16 mouse cellular contexts compared by ENCODE assay signal in genomic region chr3:132814791-132815496, GRCm38 (mm10).
DNase-seq lines count a peak whose midpoint lies in the region; ATAC-seq and TF ChIP-seq lines count a peak whose summit lies in the region.
"Had no signal": no experiment of that assay in that cellular context is flagged by ENCODE, and none has a peak within 500 bp of the region (broad histone marks: within the 10 kb centered on the region; RNA-seq: fewer than 3 reads in every experiment).

No protein-coding gene starts in this region.

- no peak overlapping the region for H3K27ac ChIP-seq in lung, embryonic 14.5 days (ENCODE audit: low read depth)
- no peak overlapping the region for H3K27ac ChIP-seq in intestine, embryonic 16.5 days (ENCODE audit: low read length)
- 0 out of 2 replicates have a peak overlapping the region, but pooled peaks have one; percentile 23 for H3K27ac ChIP-seq in lung, postnatal 0 days (ENCODE audit: low read length)
- H3K27ac ChIP-seq: embryonic facial prominence, embryonic 10.5 days; heart, embryonic 15.5 days; hindbrain, embryonic 12.5 days; limb, embryonic 13.5 days; midbrain, embryonic 13.5 days had no signal

- peak; percentile 27 for DNase-seq in lung, embryonic 14.5 days
- no peak for DNase-seq in lung, postnatal 4 days
- DNase-seq in lung, postnatal 0 days (ENCODE audit: low spot score) = peak; percentile 40
- no peak for DNase-seq in gastrocnemius, adult 18-20 months (ENCODE audit: low spot score)
- DNase-seq in gastrocnemius, adult 8-10 months (ENCODE audit: low spot score in 2 of 2) = no peak
- DNase-seq in ovary, postnatal 10 days (ENCODE audit: low spot score) = no peak
- DNase-seq: adrenal gland, adult 8-10 months; cerebellum, adult 9-10 months; right cerebral cortex, postnatal 4 days; thymus, postnatal 36 days had no signal

- 67% methylated on average over 10 of the region's 10 CpGs for WGBS in lung, embryonic 14.5 days
- WGBS in intestine, embryonic 16.5 days = 78% methylated on average over 10 of the region's 10 CpGs
- WGBS in lung, postnatal 0 days = 74% methylated on average over 10 of the region's 10 CpGs

- H3K36me3 ChIP-seq in lung, embryonic 14.5 days (ENCODE audit: insufficient read depth) = no peaks in the 10 kb centered on the region
- no peaks in the 10 kb centered on the region for H3K36me3 ChIP-seq in intestine, embryonic 16.5 days (ENCODE audit: control insufficient read depth, insufficient read depth, low read length)
- H3K36me3 ChIP-seq in lung, postnatal 0 days (ENCODE audit: insufficient read depth, low read length) = no peaks in the 10 kb centered on the region
- H3K36me3 ChIP-seq: embryonic facial prominence, embryonic 10.5 days; heart, embryonic 15.5 days had no signal

- H3K4me2 ChIP-seq in lung, embryonic 14.5 days = no peak overlapping the region
- no peak overlapping the region for H3K4me2 ChIP-seq in intestine, embryonic 16.5 days (ENCODE audit: low read depth, low read length)
- no peak overlapping the region for H3K4me2 ChIP-seq in lung, postnatal 0 days (replicated peaks; ENCODE audit: low read depth, low read length)
- H3K4me2 ChIP-seq: heart, embryonic 15.5 days; hindbrain, embryonic 12.5 days; limb, embryonic 13.5 days; midbrain, embryonic 13.5 days had no signal

- ATAC-seq in lung, embryonic 14.5 days (ENCODE audit: insufficient read depth) = no peak
- peak; percentile 79 for ATAC-seq in intestine, embryonic 16.5 days
- ATAC-seq in lung, postnatal 0 days = peak; percentile 37
- ATAC-seq: midbrain, embryonic 13.5 days had no signal

- no peak for TF ChIP-seq CTCF in lung, embryonic 14.5 days (IDR thresholded peaks at IDR 0.05; ENCODE audit: low read depth)
- no peak for TF ChIP-seq CTCF in lung, postnatal 0 days (IDR thresholded peaks at IDR 0.05)

- H3K4me1 ChIP-seq in lung, embryonic 14.5 days (ENCODE audit: insufficient read depth) = peaks cover 14% of the 10 kb centered on the region
- 0 out of 2 replicates have a peak, but pooled peaks cover 5% of the 10 kb centered on the region for H3K4me1 ChIP-seq in intestine, embryonic 16.5 days (ENCODE audit: control insufficient read depth, insufficient read depth, low read length)
- H3K4me1 ChIP-seq in lung, postnatal 0 days (ENCODE audit: insufficient read depth, low read depth, low read length) = no peaks in the 10 kb centered on the region; the same call in 1 of the 2 replicates
- H3K4me1 ChIP-seq: embryonic facial prominence, embryonic 10.5 days; hindbrain, embryonic 12.5 days; limb, embryonic 13.5 days; midbrain, embryonic 13.5 days had no signal

- H3K4me3 ChIP-seq in lung, embryonic 14.5 days (ENCODE audit: low read depth, low read length) = no peak overlapping the region
- no peak overlapping the region for H3K4me3 ChIP-seq in intestine, embryonic 16.5 days (ENCODE audit: low read length)
- H3K4me3 ChIP-seq in lung, postnatal 0 days (ENCODE audit: low read depth, low read length) = no peak overlapping the region
- H3K4me3 ChIP-seq: embryonic facial prominence, embryonic 10.5 days; heart, embryonic 15.5 days; hindbrain, embryonic 12.5 days; limb, embryonic 13.5 days; midbrain, embryonic 13.5 days had no signal

- no peak overlapping the region for H3K9ac ChIP-seq in lung, embryonic 14.5 days
- H3K9ac ChIP-seq in intestine, embryonic 16.5 days (ENCODE audit: low read depth, low read length) = no peak overlapping the region
- no peak overlapping the region for H3K9ac ChIP-seq in lung, postnatal 0 days (replicated peaks; ENCODE audit: low read depth)
- H3K9ac ChIP-seq: heart, embryonic 15.5 days; hindbrain, embryonic 12.5 days; limb, embryonic 13.5 days; midbrain, embryonic 13.5 days had no signal

- no peaks in the 10 kb centered on the region for H3K27me3 ChIP-seq in lung, embryonic 14.5 days (ENCODE audit: insufficient read depth, low read length)
- H3K27me3 ChIP-seq in intestine, embryonic 16.5 days (replicated peaks; ENCODE audit: control insufficient read depth, insufficient read depth, low read length) = no peaks in the 10 kb centered on the region
- no peaks in the 10 kb centered on the region for H3K27me3 ChIP-seq in lung, postnatal 0 days (replicated peaks; ENCODE audit: insufficient read depth, low read length)
- H3K27me3 ChIP-seq: heart, embryonic 15.5 days; hindbrain, embryonic 12.5 days; limb, embryonic 13.5 days; midbrain, embryonic 13.5 days had no signal

- H3K9me3 ChIP-seq in lung, embryonic 14.5 days (ENCODE audit: low read depth, low read length) = no peaks in the 10 kb centered on the region
- H3K9me3 ChIP-seq in intestine, embryonic 16.5 days (ENCODE audit: control insufficient read depth, low read length) = no peaks in the 10 kb centered on the region
- no peaks in the 10 kb centered on the region for H3K9me3 ChIP-seq in lung, postnatal 0 days (ENCODE audit: low read length)
- H3K9me3 ChIP-seq: embryonic facial prominence, embryonic 10.5 days; heart, embryonic 15.5 days; hindbrain, embryonic 12.5 days; limb, embryonic 13.5 days; midbrain, embryonic 13.5 days had no signal

- no peak for TF ChIP-seq EP300 in lung, postnatal 0 days (IDR thresholded peaks at IDR 0.05)

Comparison
In these comparisons a context has a peak if more than half of its experiments do, and no peak if none do; other contexts are left out.
1. DNase-seq: peak in lung, embryonic 14.5 days (single experiment) and lung, postnatal 0 days (single experiment); none in lung, postnatal 4 days (0 of 2), gastrocnemius, adult 18-20 months (single experiment), gastrocnemius, adult 8-10 months (0 of 2) and ovary, postnatal 10 days (single experiment).